Mouse (Mus musculus): ENCODE results near the gene Cog6.

DNA sequence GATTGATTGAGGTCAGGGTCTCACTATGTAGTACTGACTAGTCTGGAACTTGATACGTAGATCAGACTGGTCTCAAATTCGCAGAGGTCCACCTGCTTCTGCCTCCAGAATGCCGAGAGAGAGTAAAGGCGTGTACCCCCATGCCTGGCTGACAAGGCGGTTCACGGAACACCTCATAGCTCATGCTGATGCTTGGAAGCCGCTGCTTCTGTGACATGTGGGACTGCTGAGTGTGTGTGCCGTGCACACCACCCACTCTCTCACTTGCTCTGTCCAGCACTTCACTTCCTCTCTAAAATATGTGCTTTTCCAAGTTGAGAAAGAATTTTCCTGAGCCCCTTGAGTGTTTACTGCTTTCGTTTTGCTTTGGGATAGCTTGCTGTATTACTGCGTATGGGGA is 39.4 kb upstream of the Cog6 start:
- TF ChIP-seq POLR2A (IDR thresholded peaks at IDR 0.05; ENCODE audit: low read depth, low read length) (no peak), MXI1 (IDR thresholded peaks at IDR 0.05; ENCODE audit: low read depth, low read length) (no peak), CHD2 (IDR thresholded peaks at IDR 0.05; ENCODE audit: low read length) (no peak), CTCF (conservative IDR thresholded peaks at IDR 0.05 in 1 of 2, IDR thresholded peaks at IDR 0.05 in 1 of 2; ENCODE audit: low read depth in 2 of 2, low read length in 2 of 2) (no peak)

Data from CH12.LX (cell line).